Mouse (Mus musculus) kidney, adult 9 months (tissue): ENCODE data around the gene Slc25a34.

Source experiments
- DNase-seq: peaks from one replicate; pipeline ENCODE4 v3.0.0; 2022

The Slc25a34 gene

DNA sequence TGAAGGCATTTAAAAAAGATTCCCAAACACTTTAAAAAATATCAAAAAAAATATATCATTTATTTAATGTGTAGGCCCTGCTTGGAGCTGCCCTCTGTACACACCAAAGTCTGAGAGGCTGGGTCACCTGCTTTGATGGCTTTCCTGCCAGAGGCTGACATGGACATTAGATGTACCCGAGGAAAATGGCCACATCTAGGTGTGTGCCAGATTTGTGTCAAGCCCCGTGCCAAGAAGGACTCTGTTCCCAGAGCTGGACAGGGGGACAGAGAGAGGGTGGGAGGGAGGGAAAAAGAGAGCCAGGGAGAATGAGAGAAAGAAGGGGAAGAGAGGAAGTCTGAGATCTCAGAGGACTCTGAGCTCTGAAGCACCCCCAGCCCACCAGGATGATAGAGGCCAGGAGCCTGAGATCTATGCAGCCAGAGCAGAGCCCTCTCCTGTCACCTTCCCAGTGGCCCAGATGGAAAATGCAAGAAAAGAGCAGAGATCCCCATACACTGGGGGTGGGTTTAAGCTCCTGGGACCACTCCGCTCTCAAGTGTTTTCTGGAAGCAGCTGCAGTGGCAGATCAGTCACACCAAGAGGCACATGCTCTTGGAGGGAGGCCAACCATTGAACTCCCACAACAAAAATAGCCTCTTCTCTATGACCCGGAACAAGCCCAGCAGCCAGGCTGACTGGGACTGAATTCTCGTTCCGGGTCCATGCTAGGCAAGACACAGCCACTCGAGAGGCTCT lies 19.7 kb upstream of the Slc25a34 start:
- DNase-seq: peak; percentile 90

DNA sequence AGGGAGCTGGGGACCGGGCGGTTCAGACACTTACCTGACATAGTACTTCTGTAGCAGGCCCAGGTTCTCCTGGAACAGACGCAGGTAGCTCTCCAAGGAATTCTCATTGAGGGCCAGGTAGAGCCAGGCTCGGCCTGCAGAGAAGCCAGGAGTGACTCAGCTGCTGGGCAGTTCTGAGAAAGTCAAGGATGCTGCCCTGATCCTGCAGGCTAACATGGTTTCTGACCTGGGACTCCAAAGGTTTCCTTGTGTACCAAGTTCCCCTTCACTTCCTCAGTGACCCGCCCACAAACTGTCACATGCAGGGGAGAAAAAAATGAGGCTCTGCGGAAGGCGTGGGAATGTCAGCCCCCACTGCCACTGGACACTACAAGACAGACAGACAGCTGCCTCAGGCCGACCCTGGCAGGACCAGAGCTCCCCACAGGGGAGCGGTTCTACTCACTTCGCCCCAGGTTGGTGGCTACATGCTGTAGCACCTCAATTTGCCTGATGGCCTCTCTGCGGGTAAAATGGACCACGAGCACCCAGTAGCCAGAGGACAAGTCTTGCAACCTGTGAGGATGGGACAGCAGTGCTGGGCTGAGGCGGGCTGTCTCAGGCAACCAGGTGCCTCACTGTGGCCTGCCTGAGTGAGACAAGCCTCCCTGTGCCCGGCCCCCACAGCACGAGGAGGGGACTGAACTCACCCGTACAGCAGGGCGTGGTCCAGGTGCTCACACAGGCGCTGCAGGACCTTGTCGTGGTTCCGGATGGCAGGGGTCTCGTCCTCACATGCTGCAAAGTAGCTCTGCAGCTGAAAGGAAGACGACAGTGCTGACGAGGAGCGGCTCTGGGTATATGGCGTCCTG lies 18.6 kb upstream of the Slc25a34 start:
- peak; percentile 80 for DNase-seq

- peak; percentile 92 for DNase-seq
Measured at GRCm38 (mm10) chr4:141641353-141641771, 17.7 kb upstream of the Slc25a34 start.

DNA sequence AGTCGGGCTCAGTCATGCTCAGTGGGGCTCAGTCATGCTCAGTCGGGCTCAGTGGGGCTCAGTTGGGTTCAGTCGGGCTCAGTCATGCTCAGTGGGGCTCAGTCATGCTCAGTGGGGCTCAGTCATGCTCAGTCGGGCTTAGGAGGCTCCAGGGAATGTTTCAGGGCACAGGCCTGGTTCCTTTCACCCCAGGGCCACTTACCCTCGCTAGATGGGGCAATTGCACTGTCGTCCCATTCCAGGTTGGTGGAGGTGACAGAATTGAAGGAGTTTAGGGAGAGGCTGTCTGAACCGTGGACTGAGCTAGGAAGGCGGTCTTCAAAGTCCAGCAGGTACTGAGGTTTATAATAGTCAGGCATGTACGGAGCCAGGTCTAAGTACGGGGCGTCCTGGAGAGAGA lies 15.9 kb upstream of the Slc25a34 start:
- no peak for DNase-seq

DNA sequence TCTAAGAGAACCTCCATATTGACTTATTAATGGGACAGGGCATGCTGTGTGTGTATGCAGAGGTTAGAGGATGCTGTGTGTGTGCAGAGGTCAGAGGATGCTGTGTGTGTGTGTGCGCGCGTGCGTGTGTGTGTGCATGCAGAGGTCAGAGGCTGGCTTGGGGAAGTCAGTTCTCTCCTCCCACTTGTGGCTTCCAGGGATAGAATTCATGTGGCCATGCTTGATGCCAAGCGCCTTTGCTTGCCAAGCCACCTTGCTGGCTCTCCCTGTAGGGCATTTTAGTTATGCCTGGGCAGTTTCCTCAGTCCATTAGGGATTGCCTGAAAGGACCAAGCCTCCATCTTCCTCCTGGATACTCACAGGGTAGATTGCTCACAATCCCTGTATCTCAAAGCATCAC lies 13.1 kb upstream of the Slc25a34 start:
- peak; percentile 88 for DNase-seq

GRCm38 (mm10) chr4:141635991-141636390 lies 12.4 kb upstream of the Slc25a34 start:
- DNase-seq: no peak

DNA sequence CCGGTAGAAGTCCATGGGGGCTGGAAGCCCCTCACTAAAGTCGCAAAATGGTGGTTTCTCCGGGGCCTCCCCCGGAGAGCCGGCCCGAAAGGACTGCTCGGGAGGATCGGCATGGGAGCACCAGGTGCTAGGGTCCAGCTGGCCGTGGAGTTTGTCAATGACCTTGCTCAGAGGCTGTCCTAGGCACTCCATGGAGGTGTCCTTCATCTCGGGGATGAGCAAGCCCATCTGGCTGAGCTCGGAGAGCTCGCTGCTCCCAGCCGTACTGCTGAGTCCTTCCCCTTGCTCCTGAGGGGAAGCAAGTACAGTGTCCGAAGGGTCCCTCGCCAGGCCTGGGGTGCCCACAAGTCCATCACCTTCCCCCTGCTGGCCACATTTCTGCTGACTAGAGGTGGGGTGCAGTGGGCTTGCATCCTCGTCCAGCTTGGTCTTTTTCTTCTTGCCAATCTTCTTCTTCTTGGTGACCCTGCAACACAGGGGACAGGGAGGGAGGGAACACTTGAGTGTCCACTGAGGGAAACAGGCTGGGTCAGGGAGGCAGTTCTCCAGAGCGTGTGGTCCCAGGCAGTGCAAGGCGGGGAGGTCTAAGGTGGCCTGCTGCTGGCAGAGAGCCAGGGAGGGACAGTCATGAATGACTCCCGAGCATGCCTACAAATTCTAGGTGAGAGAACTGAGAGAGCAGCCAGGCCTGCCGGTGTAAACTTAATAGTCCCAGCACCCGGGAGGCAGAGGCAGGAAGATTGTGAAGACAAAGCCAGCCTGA lies 8.7 kb upstream of the Slc25a34 start:
- no peak for DNase-seq

DNA sequence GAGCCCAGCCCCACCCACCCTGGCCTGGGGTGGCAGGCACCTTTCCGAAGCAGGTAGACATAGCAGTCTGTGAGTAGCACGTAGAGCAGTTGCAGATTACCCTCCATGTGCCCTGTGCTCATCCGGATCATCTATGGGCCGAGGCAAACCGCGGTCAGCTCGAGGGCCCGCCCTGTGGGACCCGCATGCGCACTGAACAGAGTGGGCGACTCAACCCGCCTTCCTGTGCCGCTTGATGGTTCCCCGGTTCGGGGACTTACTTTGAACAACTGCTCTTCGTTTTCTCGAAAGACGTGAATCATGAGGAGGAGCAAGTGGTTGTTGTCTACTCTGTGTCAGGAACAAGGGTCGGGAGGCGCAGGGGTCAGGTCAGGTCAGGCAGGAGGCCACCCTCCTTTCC lies 7.6 kb upstream of the Slc25a34 start:
- no peak for DNase-seq

- DNase-seq: no peak
Measured at GRCm38 (mm10) chr4:141630021-141630420, 6.4 kb upstream of the Slc25a34 start.

GRCm38 (mm10) chr4:141628661-141629060 lies 5.0 kb upstream of the Slc25a34 start:
- DNase-seq: no peak

DNA sequence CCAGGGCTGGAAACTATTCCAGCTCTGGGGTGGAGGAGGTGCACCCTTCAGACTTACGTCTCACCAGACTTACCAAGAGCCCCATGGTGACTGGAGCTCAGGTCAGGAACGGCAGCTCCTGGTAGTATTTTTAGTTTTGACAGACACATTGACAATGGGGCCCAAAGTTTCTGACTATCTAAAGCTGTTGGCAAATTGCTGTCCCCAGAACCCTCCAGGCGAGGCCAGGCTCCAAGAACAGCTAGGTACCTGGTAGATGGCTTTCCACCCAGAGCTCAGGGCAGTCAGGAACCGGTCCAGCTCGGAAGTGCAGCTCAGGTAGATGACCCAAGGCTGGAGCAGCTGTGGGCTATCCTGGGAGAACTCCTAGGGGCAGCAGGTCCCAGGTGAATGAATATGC lies 3.9 kb upstream of the Slc25a34 start:
- DNase-seq: no peak

GRCm38 (mm10) chr4:141625774-141626550 lies 2.3 kb upstream of the Slc25a34 start:
- no peak for DNase-seq

GRCm38 (mm10) chr4:141624983-141625773 lies 1.6 kb upstream of the Slc25a34 start:
- DNase-seq: peak; percentile 63

GRCm38 (mm10) chr4:141624134-141624533 lies 513 bp upstream of the Slc25a34 start:
- no peak for DNase-seq

DNA sequence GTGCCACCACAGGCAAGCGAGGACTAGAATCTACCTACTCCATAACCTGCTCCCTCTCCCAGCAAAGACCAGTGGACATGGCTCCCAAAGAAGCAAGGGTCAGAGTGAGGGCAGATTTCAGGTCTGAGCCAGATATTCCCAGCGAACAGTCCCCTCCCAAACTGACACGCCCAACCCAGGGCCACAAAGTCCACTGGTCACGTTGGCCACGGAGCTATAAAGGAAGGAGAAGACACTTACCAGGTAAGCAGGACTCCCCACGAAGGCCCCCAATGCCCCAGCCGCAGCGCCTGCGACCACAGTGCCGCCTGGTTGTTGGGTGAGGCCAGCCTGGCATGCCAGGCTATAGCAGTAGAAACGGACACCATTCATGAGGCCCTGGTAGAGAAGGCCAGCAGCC lies 584 bp downstream of the Slc25a34 start:
- DNase-seq: peak; percentile 90

- no peak for DNase-seq
Measured at GRCm38 (mm10) chr4:141622580-141622979, 1.0 kb downstream of the Slc25a34 start.

GRCm38 (mm10) chr4:141622091-141622490 lies 1.5 kb downstream of the Slc25a34 start:
- DNase-seq: no peak

DNA sequence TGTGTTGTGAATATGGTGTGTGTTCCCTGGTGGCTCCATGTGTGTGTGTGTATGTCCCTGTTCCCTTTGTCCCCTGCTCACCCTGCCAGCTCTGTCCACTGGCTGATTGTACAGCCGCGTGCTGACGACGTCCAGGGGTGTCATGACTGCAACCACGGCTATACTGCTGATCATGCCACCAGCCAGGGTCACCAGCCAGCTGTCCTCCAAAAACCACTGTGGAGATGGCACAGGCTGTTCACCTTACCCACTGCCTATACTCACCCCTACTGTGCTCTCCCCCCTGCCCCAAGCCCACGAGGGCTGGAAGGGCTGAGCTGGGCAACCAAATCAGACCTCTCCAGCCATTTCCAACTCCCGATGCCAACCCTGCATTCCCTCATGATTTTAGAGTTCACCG lies 2.3 kb downstream of the Slc25a34 start:
- DNase-seq: no peak

DNA sequence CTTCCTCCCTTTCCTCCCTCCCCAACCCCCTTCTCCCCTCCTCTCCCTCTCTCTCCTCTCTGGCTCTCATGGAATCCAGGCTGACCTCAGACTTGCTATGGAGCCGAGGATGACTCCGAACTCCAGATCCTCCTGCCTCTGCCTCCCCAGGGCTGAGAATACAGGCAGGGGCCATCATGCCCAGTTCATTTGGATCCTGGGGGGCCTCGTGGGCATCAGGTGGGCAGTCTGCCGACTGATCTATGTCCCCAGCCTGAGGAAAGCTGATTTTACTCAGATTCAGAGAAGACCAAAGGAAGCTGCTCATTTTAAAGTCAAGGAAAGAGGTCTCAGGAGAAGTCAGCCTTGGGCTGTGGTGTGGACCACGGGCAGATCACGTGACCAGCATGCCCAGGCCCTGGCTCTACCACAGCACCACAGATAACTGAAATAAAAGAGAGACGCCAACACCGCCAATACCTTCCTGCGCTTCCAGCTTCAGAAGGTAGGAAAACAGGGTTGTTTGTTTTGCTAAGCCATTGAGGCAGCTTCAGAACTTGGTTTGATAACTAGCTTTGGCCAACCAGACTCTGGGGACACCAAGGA lies 4.2 kb downstream of the Slc25a34 start:
- DNase-seq: no peak

GRCm38 (mm10) chr4:141618565-141619243 lies 4.9 kb downstream of the Slc25a34 start, which contains the start of gene Tmem82:
Tmem82 (minus strand) TSS chr4:141618633.
- peak; percentile 69 for DNase-seq
